Mouse (Mus musculus) liver, adult (tissue): Measurements from ENCODE around the gene Yipf2.
A peak's percentile ranks its signal among the peaks of the same experiment; 100 is the strongest.

Experiments
- GATA4 ChIP-seq: IDR thresholded peaks from 2 replicates; pipeline ENCODE4 v1.6.1; 2014; ENCODE audit warnings: mild to moderate bottlenecking, low read length; ENCODE audit not compliant: insufficient replicate concordance

The Yipf2 gene

DNA sequence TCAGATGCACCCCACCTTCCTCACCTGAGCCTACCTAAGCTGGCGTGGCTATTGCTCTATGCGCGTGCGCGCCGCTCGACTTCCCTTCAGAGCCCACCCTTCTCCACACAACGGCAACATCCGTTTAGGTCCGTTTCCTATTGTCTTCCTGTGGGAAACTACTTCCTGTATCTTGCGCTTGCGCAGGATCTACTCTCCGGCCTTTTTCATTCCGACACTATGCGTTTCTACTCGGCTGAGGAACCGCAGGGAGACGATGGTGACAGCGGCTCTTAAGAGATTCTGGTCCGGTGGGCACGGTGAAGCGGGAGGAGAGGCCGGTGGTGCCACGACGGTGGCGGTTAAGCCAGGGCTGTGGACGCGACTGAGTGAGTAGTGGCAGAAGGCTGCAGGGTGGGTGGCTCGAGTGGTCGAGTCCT is at the start of gene Yipf2, which contains the start of gene Timm29:
Gene Yipf2, minus strand, starts transcription at position 126 of the 419 bp plus-strand sequence.
Gene Timm29, plus strand, starts transcription at position 20 of the 419 bp plus-strand sequence.
- TF ChIP-seq GATA4 = peak; percentile 9; the same call in 1 of the 2 replicates

- no peak for TF ChIP-seq GATA4
Observed at GRCm38 (mm10) chr9:21639031-21639430, 46.4 kb upstream of the Yipf2 start.

GRCm38 (mm10) chr9:21635639-21636038 is 43.0 kb upstream of the Yipf2 start:
- TF ChIP-seq GATA4 = no peak

GRCm38 (mm10) chr9:21633106-21633505 is 40.5 kb upstream of the Yipf2 start:
- TF ChIP-seq GATA4 = no peak

GRCm38 (mm10) chr9:21630673-21631072 is 38.0 kb upstream of the Yipf2 start:
- no peak for TF ChIP-seq GATA4

DNA sequence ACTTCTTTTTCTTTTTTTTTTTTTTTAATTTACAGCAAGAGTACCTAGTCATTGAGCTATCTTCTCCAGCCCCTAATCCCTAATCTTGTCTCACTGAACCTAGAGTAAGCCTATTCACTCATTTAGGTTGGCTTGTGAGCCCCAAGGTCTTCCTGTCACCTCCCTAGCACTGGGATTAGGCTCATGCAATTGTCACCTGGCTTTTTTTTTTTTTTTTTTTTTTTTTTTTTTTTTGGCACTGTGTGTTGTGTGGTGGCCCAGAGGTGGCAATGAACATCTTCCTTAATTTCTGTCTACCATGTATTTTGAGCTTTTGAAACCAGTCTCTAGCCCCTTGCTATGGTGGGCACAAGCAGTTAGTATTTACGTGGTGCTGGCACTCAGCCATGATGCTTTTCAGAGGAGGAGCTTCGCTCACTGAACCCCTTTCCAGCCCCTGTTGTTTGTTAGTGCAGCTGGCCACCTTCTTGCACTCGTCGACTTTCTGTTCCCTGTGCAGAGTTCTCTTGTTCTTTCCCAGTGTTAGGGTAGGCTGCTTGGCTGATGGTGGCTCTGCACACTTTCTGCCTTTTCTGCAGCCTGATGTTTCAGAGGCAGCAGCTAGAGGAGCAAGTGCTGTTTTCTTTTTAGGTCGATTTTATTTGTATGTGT is 34.6 kb upstream of the Yipf2 start:
- no peak for TF ChIP-seq GATA4

GRCm38 (mm10) chr9:21626571-21626970 is 33.9 kb upstream of the Yipf2 start:
- no peak for TF ChIP-seq GATA4

- no peak for TF ChIP-seq GATA4
Observed at GRCm38 (mm10) chr9:21625342-21626339, 33.0 kb upstream of the Yipf2 start.

DNA sequence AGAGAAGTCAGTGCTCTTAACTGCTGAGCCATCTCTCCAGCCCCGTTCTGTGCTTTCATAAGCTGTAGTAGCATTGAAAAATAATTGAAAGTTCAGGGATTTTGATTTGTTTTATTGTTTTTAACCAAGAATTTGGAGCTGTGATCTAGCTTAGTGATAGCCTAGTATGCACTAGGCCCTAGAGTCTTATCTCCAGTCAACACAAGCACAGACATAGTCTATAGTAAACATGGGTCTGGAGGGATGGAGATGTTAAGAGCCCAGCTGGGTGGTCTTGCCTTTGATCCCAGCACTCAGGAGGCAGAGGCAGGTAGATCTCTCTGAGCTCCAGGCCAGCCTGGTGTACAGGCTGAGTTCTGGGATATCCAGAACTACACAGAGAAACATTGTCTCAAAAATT is 30.0 kb upstream of the Yipf2 start:
- TF ChIP-seq GATA4 = no peak

GRCm38 (mm10) chr9:21620229-21620628 is 27.6 kb upstream of the Yipf2 start:
- no peak for TF ChIP-seq GATA4

- no peak for TF ChIP-seq GATA4
Observed at GRCm38 (mm10) chr9:21617066-21617465, 24.4 kb upstream of the Yipf2 start.

DNA sequence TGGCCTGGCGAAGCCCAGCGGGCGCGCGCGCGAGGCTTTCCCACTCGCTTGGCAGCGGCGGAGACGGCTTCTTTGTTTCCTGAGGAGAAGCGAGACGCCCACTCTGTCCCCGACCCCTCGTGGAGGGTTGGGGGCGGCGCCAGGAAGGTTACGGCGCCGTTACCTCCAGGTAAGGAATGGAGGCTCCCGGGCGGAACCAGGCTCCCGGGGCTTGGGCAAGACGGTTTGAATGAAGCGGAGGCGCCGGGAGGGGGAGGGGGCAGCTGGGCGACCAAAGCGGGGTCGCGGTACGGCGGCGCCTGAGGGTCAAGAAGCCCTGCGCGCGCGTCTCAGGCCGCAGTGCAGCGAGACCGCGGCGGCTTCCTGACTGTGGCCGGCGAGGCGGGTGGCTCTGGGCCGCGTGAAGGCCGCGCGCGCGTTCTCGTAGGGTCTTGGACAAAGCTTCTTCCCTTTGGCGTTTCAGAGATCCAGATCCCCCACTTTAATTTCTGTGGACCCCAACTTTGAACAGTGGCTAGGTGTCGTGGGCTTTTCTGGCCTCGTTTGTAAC is 23.7 kb upstream of the Yipf2 start:
- TF ChIP-seq GATA4 = peak; percentile 30; the same call in 1 of the 2 replicates

DNA sequence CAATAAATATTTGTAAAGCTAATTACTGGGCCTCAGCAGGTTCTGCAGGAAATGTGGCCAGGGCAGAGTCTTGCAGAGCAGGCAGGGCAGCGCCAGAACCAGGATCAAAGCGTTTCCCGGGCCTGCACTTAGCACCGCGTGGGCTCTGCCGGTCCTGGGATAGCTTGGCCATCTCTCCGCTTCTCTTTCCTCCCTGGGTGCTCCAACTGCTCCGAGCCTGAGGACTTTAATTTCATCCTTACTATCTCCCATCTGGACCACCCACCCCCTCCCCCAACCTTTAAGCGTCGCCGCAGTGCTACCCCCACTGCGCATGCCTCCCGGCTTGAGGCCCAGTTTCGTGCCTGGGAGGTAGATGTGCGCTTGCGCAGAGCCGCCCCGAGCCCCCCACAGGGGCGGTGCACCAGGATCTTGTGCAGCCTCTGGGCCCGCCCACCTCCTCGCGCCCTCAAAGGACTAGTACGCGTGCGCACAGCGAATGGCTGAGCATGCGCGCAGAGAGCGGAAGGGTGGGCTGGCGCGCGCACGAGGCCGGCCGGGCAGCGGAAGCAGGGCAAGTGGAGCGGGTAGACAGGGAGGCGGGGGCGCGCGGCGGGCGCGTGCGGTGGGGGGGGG is 23.1 kb upstream of the Yipf2 start, which contains the start of gene Smarca4:
Gene Smarca4, plus strand, starts transcription at position 553 of the 615 bp plus-strand sequence.
- TF ChIP-seq GATA4 = peak; percentile 51; the same call in 1 of the 2 replicates

- TF ChIP-seq GATA4 = no peak
Observed at GRCm38 (mm10) chr9:21614864-21615616, 22.4 kb upstream of the Yipf2 start.
